Mouse (Mus musculus) mesoderm, embryonic 11.5 days (tissue): ENCODE results near the gene Fgfbp1.
A peak's percentile ranks its signal among the peaks of the same experiment; 100 is the strongest.

Source experiments
- DNase-seq: peaks from one replicate; pipeline ENCODE4 v3.0.0-alpha.2; 2012; ENCODE audit warnings: low read depth, low spot score

Fgfbp1 gene

DNA sequence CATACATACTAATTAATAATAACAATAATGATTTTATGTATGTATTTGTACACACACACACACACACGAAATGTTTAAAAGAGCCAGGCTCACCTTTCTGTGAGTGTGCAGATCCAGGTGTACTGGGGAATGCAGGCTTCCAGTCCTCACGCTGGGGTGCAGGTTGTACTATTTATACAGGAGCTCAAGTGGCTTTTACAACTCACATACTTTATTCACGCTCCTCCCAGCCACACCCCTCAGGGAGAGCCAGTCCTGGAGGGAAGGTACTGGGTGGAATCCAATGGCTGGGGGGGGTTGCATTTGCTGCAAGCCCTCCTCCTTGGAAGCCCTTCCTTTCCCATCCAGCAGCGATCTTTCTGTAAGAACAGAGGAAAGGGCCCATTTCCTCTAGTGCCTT is at the start of gene Fgfbp1:
TSS of gene Fgfbp1 (minus strand) at position 160 of the 400 bp plus-strand sequence.
- DNase-seq, result no peak

DNA sequence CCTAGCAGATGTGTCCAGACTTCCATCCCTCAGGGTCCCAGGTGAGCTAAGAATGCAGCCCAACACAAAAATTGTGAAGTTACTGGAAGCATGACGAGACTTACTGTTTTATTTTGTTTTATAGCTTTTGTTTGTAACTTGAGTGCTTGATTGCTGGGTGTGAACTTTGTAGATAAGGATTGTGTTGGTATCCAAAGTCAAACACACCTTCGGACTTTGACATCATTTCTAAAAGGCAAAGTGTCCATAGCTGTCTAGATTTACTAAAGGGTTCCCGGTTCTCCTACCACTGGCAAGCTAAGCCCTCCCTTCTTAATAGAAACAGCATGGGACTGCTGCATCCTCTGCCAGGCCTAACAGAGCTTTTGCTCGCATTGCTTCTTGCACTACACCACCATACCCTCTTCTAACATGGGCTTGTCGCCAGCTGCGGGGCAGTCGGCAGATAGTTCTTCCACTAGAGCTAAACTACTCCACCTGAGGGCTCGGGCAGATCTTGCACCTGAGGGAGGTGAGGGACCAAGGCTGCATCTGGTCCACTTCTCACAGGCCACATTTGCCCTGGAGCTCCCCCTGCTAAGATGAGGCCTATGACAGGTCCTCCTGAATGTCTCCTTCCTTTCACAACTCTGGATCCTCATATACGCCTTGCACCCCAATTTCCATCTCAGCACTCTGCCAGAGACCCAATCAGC is 16.9 kb upstream of the Fgfbp1 start:
- no peak for DNase-seq

DNA sequence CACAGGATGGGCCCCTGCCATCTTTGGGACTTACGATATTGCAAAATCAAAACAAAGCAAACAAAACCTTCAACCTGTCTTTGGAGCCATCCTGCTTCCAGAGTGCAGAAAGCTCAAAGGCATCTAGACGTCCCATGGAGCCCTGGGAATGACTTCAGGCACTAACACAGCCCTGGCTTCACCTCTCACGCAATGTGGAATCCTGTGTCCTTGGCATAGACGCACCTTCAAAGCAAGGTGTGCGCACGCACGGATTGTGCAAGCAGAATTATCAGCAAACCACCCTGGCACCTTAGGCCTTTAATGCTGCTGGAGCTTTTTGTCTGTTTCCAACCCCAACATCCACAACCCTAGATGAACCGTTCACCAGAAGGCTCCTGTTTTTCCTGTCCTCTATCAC is 16.0 kb upstream of the Fgfbp1 start:
- DNase-seq, result no peak

- DNase-seq, result no peak
Observed at GRCm38 (mm10) chr5:43996162-43996561, 14.6 kb upstream of the Fgfbp1 start.

DNA sequence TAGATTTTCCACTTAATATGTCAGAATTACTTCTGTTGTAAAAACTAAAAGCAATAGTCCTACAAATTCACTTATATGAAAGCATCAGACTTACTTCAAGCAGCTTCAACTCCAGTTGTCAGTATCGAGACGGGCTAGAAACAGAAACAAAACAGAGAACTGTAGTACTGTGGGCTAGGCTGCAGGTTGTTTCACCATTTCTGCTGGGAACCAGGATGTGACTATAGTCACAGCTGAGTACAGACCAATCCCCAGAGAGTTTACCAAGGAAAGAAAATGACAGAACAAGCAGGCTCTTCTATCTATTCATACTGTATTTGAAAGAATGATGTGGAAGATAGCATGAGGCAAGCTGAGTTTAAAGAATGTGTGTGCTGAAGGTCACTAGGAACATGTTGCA is 13.4 kb upstream of the Fgfbp1 start:
- DNase-seq, result no peak

DNA sequence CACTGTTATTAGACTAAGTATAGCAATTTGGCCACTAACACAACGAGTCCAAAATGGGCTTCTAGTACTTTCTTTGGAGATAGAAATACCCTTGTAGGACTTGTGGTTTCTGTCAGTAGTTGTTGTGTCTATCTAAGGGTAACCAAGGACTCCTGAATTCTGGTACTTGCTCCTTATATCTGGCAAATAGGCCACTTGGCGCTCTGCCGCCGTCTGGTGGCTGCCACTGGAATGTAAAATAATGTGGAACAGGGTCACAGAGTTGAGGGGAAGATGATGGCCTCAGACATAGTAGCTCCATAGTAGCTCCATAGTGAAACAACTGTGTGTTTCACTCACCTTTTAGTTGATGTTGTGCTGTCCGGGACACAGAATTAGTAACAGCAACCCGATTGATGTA is 8.7 kb upstream of the Fgfbp1 start:
- peak; percentile 51 for DNase-seq

DNA sequence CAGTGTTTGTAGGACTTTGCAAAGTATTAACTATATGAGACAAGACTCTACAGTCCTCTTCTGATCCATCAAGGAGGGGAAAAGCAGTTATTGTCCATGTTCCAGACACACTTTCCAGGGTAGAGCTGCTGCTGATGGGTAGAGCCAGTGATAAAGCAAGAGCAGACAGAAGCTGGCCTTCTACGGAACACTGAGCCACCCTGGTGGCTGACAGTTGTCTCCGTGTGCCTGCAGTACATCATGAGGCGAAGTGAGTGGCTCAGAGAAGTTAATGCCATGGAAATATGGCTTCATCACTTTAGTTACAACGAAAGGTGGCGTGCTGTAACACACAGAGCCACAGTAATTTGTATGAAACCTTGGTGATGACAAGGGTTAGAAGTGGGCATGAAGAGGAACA is 7.4 kb upstream of the Fgfbp1 start:
- no peak for DNase-seq

DNA sequence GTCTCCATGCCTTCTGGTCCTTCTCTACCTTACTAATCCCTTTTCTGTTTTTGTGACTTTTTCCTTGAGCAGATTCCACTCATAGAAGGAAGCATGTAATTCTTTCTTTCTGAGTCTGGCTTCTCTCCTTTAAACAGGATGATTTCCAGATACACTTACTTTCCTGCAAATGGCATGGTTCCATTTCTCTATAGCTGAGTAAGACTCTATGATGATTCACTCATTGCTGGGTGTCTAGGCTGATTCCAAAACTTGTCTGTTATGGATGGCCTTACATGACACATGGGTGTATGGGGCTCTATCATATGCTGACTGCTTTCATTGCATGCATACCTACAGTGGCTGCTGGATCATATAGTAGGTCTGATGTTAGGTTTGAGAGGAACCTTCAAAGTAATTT is 4.6 kb upstream of the Fgfbp1 start:
- DNase-seq, result no peak

GRCm38 (mm10) chr5:43982896-43983295 is 1.3 kb upstream of the Fgfbp1 start:
- peak; percentile 19 for DNase-seq

DNA sequence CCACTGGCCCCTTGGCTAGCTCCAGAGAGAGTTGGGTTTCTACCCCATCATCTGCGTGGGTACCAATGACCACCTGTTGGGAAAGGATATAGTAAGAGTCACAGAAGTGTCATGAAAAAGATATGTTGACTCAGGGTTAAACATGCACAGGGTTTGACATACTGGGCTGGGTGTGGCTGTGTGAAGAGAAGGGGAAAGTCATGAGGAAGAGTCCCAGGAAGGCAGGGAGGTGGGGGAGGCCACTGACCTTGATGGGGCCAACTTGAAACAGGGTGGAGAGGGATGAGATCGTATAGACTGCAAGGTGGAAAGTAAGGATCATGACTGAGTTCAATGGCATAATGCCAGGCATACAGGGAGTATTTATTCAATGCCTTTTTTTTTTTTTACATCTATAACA is 1.2 kb downstream of the Fgfbp1 start:
- no peak for DNase-seq

- DNase-seq, result no peak
Observed at GRCm38 (mm10) chr5:43976821-43977561, 4.6 kb downstream of the Fgfbp1 start.

DNA sequence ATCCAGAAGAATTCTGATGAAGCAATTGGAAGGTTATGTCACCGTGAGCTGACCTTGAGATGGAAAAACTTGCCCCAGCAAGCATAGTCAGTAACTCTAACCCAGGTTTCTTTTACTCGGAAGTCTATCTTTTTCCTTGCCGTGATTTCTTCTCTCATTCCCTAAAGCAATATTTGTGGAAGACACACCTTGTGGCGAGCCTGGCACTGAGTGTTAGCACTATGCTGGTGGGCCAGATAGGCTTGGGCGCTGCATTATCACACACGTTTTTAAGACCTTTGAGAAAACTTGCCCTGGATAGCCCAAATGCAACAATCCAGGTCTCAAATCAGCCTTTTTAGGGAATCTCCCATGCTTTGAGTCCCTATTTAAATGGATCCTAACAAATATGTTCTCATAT is 7.4 kb downstream of the Fgfbp1 start:
- no peak for DNase-seq

GRCm38 (mm10) chr5:43971156-43971555 is 10.4 kb downstream of the Fgfbp1 start:
- DNase-seq, result no peak

GRCm38 (mm10) chr5:43970532-43970931 is 11.0 kb downstream of the Fgfbp1 start:
- DNase-seq, result no peak

DNA sequence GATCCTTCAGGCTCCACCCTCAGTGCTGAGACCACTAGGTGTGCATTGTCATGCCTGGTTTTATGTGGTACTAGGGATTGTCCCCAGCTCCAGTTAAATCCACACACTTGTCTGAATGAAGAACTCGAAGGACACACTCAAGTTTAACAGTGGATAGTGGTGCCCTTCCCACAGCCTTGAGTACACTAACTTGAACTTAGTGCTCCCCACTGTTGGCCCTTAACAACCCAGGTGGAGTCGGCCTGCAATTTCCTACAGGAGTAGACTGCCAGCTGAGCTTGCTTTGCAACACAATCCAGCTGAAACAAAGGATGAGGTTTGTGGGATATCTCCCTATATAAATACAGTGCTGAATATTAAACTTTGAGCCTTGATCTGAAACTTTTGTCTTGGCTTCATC is 12.9 kb downstream of the Fgfbp1 start:
- no peak for DNase-seq

- no peak for DNase-seq
Observed at GRCm38 (mm10) chr5:43961056-43961455, 20.5 kb downstream of the Fgfbp1 start.

DNA sequence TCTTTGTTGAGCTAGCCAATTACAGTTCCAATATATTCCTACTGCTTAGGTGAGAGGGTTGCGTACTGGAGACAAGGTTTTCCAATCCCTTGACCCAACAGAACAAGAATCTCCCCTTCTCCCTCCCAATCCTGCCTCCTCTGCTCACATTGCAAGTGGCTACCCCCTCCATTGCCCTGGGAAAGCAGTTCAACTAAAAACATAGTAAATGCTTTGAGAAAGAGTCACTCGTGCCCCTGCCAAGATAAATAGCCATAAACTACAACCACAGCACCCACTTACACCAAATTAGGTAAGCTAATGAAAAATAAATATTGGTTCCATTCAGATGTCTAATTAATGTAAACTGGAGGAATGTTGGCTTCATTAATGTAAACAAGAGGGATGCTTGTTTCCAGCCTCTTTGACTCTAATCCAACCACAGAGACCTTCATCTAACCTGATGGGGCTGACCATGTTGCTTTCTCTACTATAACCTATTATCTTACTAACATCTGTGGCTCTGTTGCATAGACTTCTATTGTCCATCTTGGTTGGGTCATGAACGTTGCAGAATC is 21.6 kb downstream of the Fgfbp1 start:
- DNase-seq, result no peak

DNA sequence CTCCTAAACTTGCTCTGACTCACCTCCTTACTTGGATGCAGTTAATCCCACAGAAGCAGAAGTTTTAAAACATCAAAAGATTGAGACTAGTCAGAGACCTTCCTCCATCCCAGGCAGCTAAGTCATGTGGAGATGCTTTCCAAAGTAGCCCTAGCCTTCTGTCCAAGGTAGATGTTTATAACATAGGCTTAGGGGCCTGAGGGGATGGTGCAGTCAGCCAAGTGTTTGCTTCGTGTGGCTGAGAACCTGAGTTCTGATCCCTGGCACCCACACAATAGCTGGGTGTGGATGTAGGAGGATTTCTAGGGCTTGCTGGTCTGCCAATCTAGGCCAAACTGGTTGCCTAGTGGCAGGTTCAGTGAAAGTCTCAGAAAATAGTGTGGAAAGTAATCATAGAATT is 28.3 kb downstream of the Fgfbp1 start:
- DNase-seq, result no peak

GRCm38 (mm10) chr5:43948748-43949275 is 32.8 kb downstream of the Fgfbp1 start:
- DNase-seq, result peak; percentile 41

DNA sequence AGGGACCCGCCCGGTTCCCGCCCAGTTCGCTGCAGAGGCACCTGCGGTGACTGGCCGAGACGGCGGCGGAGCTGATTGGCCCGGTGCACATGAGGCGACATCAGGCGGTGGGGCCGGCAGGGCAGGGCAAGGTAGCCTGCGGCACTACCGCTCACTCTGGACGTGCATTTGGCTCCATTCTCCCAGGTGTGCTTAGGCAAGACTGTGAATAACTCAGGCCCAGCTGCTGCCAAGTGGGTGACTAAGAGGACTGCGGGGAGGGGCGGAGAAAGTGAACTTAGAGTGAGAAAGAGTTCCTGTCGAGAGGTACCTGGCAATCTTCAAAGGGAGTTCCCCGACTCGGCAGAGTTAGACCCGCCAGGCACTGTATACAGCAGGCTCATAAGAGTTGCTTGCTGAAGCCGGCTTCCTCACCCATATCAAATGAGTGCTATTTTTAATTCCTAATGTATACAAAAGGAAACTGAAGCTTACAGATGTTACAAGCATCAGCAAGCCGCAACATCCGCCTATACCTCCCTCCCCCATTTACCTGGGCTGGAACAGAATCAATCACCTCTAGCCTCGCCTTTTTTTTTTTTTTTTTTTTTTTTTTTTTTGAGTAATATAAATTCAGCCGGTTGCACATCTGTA is 33.4 kb downstream of the Fgfbp1 start:
- peak; percentile 50 for DNase-seq

DNA sequence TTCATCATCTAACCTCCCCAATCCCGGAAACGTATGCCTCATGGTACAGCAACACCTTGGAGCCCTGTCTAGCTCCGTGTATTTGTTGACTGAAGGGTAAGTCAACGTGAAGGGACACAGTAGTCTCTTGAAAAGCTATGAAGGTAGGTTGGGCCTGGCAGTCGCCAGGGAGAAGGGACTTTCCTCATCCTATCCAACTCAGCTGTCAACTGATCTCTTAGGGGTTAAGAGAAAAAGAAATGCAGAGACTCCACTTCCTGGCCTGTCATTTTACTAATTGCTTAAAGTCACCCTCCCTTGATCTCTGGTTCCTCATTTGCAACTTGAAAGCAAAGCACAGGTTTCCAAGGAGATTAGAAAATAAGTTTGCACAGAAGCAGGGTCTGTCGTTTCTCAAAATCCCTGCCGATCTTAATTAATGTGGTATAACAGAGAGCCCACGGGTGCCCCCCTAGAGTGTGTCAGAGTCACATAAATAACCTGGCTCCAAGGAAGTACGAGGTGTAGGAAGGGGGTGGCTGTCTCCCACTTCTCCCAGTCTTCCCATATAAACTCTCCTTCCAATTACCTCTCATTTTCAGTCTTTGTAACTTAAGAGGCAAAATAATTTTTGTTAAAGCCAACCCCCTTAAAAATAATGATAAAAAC is 34.1 kb downstream of the Fgfbp1 start:
- DNase-seq, result no peak

DNA sequence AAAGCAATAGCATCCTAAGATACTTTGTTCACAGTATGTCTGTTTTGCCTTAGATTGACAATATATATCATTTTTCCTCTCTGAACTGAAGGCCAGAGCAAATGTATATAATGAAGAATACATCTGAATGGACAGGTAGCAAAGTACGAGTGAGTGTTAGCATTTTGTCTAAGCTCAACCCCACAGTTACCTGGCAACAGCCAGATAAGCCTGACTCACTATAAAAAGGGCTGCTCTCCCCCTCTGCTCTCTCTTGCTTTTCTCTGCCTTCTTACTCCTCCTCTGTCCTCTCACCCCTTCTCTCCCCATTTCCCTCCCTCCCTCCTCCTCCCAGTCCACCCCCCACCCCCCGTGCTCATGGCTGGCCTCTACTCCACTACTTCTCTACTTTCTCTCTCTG is 48.3 kb downstream of the Fgfbp1 start:
- no peak for DNase-seq
